Comparison of ENCODE assay signal across 18 mouse cellular contexts in the genomic region with DNA sequence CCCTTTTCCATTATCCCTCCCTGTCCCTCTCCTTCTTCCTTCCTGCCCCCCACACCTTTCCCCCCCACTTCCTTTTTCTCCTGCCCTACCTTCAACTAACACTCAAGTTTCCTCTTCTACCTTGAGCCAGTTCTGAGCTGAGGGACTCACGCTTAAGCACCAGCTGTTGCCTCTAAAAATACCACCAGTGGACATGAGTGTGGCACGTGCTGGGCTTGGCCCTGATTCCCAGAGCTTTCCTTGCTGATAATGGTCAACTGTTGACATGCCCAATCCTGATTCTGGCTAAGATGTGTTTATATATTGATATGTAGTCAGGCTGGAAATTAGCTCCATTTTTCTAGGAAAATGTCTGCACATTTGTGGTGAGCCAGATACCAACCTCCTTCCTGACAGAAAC.
"Had no signal": no experiment of that assay in that cellular context is flagged by ENCODE, and none has a peak within 500 bp of the region (broad histone marks: within the 10 kb centered on the region; RNA-seq: fewer than 3 reads in every experiment).

No protein-coding gene starts in this region.

- ATAC-seq: midbrain, embryonic 16.5 days had no signal

- H3K27ac ChIP-seq: midbrain, embryonic 10.5 days; neural tube, embryonic 13.5 days; neural tube, embryonic 15.5 days had no signal

- H3K4me3 ChIP-seq: midbrain, embryonic 10.5 days; myocyte; neural tube, embryonic 13.5 days; neural tube, embryonic 15.5 days had no signal

- DNase-seq: lung, adult 18-20 months; lung, embryonic 14.5 days; lung, postnatal 10 days; lung, postnatal 4 days; midbrain, embryonic 14.5 days; retina, postnatal 1 day; right cerebral cortex, adult 18-20 months; right cerebral cortex, postnatal 25 days; right cerebral cortex, postnatal 4 days; spleen, adult 18-20 months; thymus, adult 18-20 months; thymus, postnatal 14 days; thymus, postnatal 36 days had no signal

- H3K27me3 ChIP-seq: neural tube, embryonic 13.5 days; neural tube, embryonic 15.5 days had no signal

- H3K9me3 ChIP-seq: midbrain, embryonic 10.5 days; neural tube, embryonic 13.5 days; neural tube, embryonic 15.5 days had no signal

- H3K36me3 ChIP-seq: midbrain, embryonic 10.5 days; neural tube, embryonic 13.5 days; neural tube, embryonic 15.5 days had no signal

- H3K4me2 ChIP-seq: lung, embryonic 14.5 days; neural tube, embryonic 13.5 days; neural tube, embryonic 15.5 days had no signal

- H3K9ac ChIP-seq: lung, embryonic 14.5 days; neural tube, embryonic 13.5 days; neural tube, embryonic 15.5 days had no signal
